Mouse (Mus musculus): ENCODE measurements around the gene Fam187a. TPM values are rescaled to one million over a fixed set of nuclear protein-coding genes. Genes with fewer than 3 reads are reported as not detected.

Gene Fam187a
- total RNA-seq, 2 experiments from 2014 or later, result not detected

GRCm38 (mm10) chr11:102893015-102893651 is 8.2 kb downstream of the Fam187a start:
- peak; percentile 64 to 68 for DNase-seq
- intact Hi-C loops (cut with DNase I), result no loop called here

DNA sequence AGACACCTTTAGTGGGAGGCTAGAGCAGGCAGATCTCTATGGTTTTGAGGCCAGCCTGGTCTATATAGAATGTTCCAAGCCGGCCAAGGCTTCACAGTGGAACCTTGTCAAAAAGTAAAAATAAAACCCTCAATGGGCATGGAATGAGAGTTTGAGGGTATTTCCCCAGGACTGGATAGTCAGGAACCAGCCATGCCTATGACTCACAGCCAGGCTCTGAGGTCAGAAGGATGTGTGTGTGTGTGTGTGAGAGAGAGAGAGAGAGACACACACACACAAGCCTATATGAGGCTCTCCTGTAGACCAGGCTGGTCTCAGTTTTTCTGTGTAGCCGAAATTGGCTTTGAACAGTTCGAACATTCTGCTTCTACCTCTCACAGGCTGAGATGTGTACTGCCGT is 9.7 kb downstream of the Fam187a start:
- intact Hi-C loops (cut with DNase I), result no loop called here
- no peak for DNase-seq

- intact Hi-C loops (cut with DNase I), result no loop called here
- no peak for DNase-seq
These were observed 10.8 kb downstream of the Fam187a start for GRCm38 (mm10) chr11:102895779-102896178.

DNA sequence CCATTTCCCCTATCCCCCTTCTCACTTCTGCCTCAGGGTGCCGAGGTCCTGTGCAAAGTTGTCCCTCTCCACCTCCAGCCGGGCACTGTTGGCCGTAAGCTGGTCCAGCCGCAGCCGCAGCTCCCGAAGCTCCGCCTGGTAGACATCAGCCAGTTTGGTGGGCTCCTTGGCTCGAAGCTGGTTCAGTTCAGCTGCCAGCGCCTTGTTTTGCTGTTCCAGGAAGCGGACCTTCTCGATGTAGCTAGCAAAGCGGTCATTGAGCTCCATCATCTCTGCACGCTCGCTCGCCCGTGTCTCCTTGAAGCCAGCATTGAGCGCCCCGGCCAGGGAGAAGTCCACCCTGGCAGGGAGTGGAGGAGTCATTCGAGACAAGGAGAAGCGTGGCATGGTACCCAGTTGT is 11.7 kb downstream of the Fam187a start:
- intact Hi-C loops (cut with DNase I), result no loop called here

DNA sequence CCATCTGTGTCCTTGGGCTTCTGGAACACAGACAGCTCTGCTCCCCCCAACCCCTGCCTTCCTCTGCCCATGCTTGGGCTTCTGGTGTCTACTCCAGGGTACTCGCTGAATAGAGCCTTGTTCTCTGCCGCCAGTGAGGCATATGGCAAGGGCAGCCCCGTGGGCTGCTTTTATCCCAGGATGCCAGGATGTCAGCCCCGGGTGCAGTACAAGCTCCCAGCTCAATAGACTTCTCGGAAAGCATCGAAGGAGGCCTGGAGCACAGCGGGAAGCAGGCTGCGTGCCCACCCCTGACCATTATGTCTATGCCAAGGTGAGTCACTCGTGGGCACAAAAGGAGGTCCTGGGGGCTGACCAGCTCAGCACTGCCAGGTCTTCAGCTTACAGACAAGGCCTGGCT is 13.4 kb downstream of the Fam187a start:
- intact Hi-C loops (cut with DNase I), result no loop called here
- DNase-seq, result no peak

More for the DNA sequence above, 11.7 kb downstream of the Fam187a start:
- DNase-seq, result no peak

- DNase-seq, result peak; percentile 85 to 90
- intact Hi-C loops (cut with DNase I), result loop anchor here (1.0 kb wide), 2 partner anchors 93 to 154 kb away; no protein-coding TSS in a partner anchor
These were observed 15.8 kb downstream of the Fam187a start, which contains the start of gene Gfap for GRCm38 (mm10) chr11:102900763-102901162. Gene Gfap (minus strand): TSS chr11:102900912.

GRCm38 (mm10) chr11:102901199-102901598 is 16.2 kb downstream of the Fam187a start:
- no peak for DNase-seq
- intact Hi-C loops (cut with DNase I), result loop anchor here (1.0 kb wide), 1 partner anchor 153 kb away; no protein-coding TSS in a partner anchor

- no peak for DNase-seq
- intact Hi-C loops (cut with DNase I), result no loop called here
These were observed 17.1 kb downstream of the Fam187a start for GRCm38 (mm10) chr11:102902107-102902506.

- intact Hi-C loops (cut with DNase I), result no loop called here
- no peak for DNase-seq
These were observed 18.7 kb downstream of the Fam187a start for GRCm38 (mm10) chr11:102903654-102904053.

- DNase-seq, result no peak
- intact Hi-C loops (cut with DNase I), result no loop called here
These were observed 26.4 kb downstream of the Fam187a start for GRCm38 (mm10) chr11:102911376-102911775.

GRCm38 (mm10) chr11:102915380-102915779 is 30.4 kb downstream of the Fam187a start:
- DNase-seq, result no peak
- intact Hi-C loops (cut with DNase I), result no loop called here

- no peak for DNase-seq
- intact Hi-C loops (cut with DNase I), result no loop called here
These were observed 33.1 kb downstream of the Fam187a start for GRCm38 (mm10) chr11:102918077-102918476.

GRCm38 (mm10) chr11:102921491-102921890 is 36.5 kb downstream of the Fam187a start:
- intact Hi-C loops (cut with DNase I), result no loop called here
- DNase-seq, result no peak

DNA sequence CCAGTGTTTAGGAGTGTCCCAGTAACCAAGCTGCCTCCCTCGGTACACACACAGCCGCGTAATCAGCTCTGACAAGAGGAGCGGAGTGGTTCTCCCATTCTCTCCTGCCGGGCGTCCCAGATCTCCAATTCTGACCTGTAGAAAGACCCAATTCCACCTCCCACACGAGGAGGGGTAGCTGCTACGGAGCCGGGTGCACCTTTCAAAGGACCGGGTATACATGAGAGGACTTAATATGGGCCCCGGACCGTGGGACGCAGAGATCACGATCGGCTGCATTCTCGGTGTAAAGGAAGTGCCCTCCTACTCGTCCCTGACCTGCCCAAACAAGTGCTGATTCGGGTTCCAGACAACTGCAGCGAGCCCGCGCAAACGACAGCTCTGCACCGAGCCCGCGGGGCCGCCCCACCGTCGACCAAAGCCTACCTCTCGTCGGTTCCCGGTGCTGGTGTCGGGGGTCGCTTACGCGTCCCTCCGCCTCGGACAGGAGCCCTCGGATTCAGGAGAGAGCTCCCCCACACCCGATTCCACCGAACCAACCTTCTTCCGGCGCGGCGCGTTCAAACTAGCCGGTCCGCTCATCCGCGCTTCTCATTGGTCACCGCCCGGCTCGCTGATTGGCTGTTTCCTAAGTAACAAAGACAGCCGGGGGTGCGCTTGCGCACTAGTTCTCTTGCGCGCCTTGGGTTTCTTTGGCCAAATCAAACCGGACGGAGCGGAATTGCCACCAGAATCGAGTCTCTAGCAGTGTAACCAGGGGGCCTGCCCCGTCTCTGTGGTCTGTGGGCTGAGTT is 39.8 kb downstream of the Fam187a start, which contains the start of gene Kif18b:
Gene Kif18b, minus strand, starts transcription at position 568 of the 794 bp plus-strand sequence.
- intact Hi-C loops (cut with DNase I), result no loop called here
- peak; percentile 95 for DNase-seq

GRCm38 (mm10) chr11:102925351-102925717 is 40.4 kb downstream of the Fam187a start:
- intact Hi-C loops (cut with DNase I), result no loop called here
- DNase-seq, result no peak

DNA sequence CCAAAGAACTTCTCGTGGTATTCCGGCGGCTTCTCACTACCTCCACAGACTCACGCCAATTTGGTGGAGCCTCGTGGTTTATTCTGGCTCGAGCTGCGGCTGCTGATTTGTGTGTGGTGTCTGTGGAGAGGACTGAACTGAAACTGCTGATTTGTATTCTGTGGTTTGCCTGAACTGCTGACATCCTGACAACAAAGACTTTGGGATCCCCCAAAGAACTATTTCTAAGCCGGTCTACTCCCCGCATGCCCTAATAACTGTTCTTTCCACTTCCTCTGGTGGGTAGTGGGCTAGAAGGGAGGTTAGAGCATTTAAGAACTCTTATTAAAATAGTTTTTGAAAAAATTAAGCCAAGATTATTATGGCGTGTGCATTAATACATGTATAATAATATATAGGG is 45.7 kb downstream of the Fam187a start:
- no peak for DNase-seq
- intact Hi-C loops (cut with DNase I), result no loop called here

DNA sequence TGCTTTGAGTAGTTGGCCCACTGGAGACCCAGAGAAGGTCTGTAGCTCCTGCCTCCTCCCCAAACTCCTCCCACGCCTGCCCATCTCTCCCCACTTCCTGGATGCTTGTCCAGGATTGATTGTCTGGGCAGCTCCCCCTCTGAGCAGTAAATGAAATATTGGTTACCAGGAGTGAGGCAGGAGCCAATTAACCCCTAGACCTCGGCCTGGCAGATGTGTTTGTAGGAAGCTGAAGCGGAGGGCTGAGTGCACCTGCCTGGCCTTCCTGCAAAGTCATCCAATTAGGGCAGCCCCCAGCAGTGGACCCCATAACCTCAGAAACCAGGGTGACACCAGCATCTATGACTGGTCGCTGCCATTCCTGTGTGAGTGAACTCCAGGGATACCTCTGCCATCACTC is 51.3 kb downstream of the Fam187a start:
- no peak for DNase-seq
- intact Hi-C loops (cut with DNase I), result no loop called here

Other genes with a start within 250 kb of the Fam187a start
- under 1 TPM in 1 of 2 experiments, not detected in 1; 0.05 TPM for gene Meioc, start 221.5 kb upstream of the Fam187a start, total RNA-seq (2021)
- gene Ccdc43, start 187.4 kb upstream of the Fam187a start, total RNA-seq (2021), result 10 to 100 TPM; 19.7 to 22.7 TPM
- 1 to 10 TPM; 5.8 TPM for gene Adam11, start 123.7 kb upstream of the Fam187a start, total RNA-seq (2021)
- gene Gjc1, start 65.5 kb upstream of the Fam187a start, total RNA-seq (2021), result 10 to 100 TPM; 57.7 to 74.8 TPM
- gene Higd1b, start 49.3 kb upstream of the Fam187a start, total RNA-seq (2021), result 10 to 100 TPM; 19.0 to 23.1 TPM
- 10 to 100 TPM; 48.5 to 59.2 TPM for gene Eftud2, start 4.2 kb upstream of the Fam187a start, total RNA-seq (2021)
- under 1 TPM; 0.14 to 0.15 TPM for gene Ccdc103, start 4.0 kb upstream of the Fam187a start, total RNA-seq (2021)
- gene Gfap, start 15.7 kb downstream of the Fam187a start, total RNA-seq (2021), result under 1 TPM; 0.17 to 0.25 TPM
- gene Kif18b, start 40.0 kb downstream of the Fam187a start, total RNA-seq (2021), result 1 to 10 TPM; 5.7 to 6.9 TPM
- under 1 TPM; 0.22 to 0.34 TPM for gene C1ql1, start 61.5 kb downstream of the Fam187a start, total RNA-seq (2021)
- 10 to 100 TPM; 61.4 to 63.2 TPM for gene Nmt1, start 143.0 kb downstream of the Fam187a start, total RNA-seq (2021)
- 10 to 100 TPM; 62.5 to 70.5 TPM for gene Dcakd, start 143.2 kb downstream of the Fam187a start, total RNA-seq (2021)
- gene Plcd3, start 216.5 kb downstream of the Fam187a start, total RNA-seq (2021), result 10 to 100 TPM; 26.7 to 27.7 TPM
- 10 to 100 TPM; 35.5 to 37.4 TPM for gene Acbd4, start 216.5 kb downstream of the Fam187a start, total RNA-seq (2021)
- 10 to 100 TPM; 20.4 to 22.6 TPM for gene Hexim1, start 231.1 kb downstream of the Fam187a start, total RNA-seq (2021)
- 1 to 10 TPM; 3.1 to 3.9 TPM for gene Hexim2, start 247.3 kb downstream of the Fam187a start, total RNA-seq (2021)

Data from heart, postnatal 10 days (tissue).